Mouse (Mus musculus): ENCODE measurements around the gene Taf6l.
"Not testable (repeated sequence)": the region's sequence is repeated elsewhere in the genome, so short reads cannot be mapped to it uniquely, and the experiment has no call there.

The Taf6l gene

DNA sequence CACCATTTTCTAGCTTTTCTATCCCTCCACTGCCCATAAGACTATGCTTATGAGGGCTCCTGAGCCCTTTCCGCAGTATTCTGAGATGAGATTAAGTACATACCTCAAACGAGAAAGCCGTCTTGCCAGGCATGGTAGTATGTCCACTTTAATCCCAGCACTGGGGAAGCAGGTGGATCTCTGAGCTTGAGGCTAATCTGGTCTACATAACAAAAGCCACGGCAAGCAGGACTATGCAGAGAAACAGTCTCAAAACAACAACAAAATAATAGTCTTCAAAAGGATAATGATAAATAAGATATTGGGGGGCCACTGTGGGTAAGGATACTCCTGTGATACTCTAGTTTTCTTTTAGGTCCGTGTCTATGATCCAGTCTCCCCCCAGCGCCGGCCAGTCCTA, 47.3 kb downstream of the Taf6l start:
- DNase-seq (ENCODE audit: low read depth, low spot score), result no peak

DNA sequence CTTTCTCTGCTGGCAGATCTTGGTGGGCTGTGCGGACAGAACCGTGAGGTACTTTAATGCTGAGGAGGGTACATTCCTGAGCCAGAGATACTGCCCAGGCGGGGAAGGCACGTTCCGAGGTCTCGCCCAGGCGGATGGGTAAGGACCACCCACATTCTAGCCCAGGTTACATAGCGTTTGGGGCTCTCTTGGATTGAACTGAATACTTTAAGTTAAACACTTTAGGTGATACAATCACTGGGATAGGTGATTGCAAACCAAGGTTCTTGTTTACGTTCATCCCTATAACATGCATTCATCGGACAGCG, 50.1 kb downstream of the Taf6l start:
- no peak for DNase-seq (ENCODE audit: low read depth, low spot score)

DNA sequence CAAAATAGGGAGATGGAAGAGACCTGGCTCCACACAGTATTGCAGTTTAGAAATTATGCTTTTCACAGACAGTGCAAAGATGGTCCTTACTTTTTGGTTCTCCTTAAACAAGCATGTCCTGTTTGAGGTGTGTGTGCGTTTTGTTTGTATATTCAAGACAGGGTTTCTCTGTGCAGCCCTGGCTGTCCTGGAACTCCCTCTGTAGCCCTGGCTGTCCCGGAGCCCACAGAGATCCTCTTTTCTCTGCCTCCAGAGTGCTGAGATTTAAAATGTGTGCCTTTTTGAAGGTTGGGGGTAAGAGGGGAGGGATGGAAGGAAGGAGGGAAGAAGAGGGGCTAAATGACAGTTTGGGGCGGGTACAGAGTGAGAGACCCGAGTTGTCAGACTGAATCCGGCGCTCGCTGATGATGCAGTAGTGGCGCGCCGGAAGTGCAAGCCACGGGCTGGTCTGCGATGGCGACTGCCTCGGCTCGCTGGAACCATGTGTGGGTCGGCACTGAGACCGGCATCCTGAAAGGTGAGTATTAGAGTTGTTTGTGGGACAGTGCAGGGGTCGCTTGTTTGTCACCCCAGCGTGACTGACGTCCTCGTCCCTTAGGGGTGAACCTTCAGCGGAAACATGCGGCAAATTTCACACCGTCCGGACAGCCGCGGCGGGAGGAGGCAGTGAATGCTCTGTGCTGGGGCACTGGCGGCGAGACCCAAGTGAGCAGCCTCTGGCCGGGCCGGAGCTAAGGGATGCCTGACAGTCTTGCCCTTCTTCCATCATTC, 50.6 kb downstream of the Taf6l start, which contains the start of gene Wdr74:
Gene Wdr74, plus strand, starts transcription at position 439 of the 771 bp plus-strand sequence.
- DNase-seq (ENCODE audit: low read depth, low spot score), result peak; percentile 96

DNA sequence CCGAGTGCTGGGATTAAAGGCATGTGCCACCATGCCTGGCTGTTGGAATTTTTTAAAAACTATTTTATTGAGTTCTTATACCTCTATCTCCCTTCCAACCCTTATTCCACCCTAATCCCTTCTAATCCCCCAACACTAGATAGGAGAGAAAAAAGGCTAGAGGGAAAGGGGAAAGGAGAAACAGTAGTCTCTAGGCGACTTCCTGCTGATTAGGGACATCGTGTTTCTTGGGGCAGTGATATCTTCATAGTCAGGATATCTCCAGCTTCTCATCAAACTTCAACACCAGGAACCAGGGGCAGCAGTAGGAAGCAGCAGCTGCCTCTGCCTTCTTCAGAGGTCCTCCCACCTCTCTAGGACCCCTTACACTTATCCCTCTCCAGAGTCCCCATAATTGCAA, 51.9 kb downstream of the Taf6l start:
- no peak for DNase-seq (ENCODE audit: low read depth, low spot score)

DNA sequence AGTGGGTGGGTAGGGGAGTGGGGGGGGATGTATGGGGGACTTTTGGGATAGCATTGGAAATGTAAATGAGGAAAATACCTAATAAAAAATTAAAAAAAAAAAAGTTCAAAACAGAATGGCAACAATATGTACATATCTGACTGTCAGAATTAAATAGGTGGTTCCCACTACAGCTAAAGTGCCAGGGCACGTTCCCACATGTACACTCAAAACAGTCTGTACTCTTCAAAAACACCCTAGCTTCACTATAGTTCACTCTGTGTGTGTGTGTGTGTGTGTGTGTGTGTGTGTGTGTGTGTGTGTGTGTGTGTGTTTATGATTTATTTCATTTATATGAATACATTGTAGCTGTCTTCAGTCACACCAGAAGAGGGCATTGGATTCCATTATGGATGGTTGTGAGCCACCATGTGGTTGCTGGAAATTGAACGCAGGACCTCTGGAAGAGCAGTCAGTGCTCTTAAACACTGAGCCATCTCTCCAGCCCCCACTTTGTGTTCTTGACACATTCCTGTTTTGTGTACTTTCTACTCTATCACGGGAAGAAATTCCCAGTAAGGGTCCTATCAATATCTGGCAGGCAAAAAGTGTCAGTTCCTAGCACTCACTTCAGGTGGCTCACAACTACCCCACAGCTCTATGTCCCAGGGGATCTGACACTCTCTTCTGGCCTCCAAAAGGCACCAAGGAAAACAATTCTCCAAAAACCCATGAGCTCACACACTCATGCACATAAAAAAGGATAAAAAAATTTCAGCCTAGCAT, 57.7 kb downstream of the Taf6l start:
- DNase-seq (ENCODE audit: low read depth, low spot score), result not testable (repeated sequence)

DNA sequence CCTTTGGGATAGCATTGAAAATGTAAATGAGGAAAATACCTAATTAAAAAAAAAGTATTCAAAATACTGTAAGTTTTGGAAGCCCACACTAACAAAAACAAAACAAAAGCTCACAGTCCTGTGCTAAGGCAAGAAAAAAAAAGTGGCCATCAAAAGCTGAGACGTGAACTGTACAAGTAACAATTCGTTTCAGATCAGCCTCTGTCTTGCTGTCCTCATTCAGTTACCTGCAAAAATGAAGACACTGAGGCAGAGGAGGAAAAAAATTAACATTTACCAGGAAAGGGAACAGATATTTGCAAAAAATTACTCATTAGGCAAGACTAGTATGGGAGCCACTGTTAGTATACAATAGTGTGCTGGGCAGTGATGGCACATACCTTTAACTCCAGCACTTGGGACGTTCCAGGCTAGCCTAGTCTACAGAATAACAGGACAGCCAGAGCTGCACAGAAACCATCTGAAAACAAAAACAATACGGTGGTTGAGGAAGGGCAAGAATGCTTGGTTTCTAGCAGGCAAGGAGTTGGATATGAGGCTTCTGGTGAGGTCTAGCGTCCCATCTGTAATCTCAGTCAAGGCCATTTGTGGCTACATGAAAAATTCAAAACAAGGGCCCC, 58.6 kb downstream of the Taf6l start:
- DNase-seq (ENCODE audit: low read depth, low spot score), result no peak

DNA sequence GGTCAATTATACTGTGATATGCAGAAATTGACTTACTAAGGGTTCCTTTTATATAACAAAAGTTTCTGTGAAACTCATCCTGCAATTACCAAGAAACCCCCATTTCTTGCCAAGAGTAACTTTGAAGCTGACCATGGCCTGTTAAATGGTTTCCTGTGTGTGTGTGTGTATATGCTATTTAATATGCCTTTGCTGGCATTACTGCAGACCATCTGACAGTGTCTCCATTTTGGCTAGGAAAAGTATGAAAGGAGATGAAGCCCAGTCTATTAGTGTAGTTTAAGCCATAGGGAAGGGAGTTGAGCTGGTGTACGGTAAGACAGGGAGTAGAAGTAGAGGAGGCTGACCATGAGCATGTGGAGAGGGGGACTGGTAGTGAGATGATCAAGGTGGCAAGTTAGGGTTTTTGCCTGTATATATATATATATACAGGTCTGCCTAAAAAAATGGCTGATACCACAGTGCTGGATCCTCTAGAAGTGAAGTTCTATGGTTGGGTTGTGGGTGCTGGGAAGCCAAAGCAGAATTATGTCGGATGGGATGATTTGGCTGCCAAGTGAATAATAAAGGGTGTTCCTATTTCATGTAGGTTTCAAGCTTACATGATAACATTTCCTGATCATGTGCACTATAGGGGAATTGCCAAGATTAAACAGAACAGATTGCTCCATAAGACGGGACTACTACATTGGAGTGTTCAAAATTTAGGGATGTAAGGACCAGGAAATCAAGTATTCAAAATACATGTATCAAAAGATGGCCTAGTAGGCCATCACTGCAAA, 59.4 kb downstream of the Taf6l start:
- DNase-seq (ENCODE audit: low read depth, low spot score), result no peak

DNA sequence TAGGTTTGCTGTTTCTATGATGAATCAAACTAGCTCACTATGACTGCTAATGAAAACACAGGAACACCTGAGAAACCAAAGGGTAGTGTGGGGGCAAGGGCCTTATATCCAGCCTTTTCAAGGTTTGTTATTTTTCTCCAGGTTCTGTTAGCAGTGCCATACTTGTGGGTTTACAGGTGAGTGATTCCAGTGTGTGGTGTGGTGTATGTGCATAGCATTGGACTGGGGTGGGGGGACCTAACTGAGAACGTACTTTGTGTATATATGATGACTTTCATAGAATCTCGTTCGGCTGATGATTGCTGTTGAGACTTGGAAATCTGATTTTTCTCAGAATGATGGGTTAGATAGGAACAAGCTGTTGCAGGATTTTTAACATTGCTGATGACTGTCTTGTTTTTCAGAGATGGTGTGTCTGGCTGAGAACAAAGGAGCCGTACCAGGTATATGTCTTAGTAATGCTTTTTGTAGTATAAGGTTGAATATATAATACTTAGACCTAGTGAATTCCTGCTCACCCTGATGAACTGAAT, 61.1 kb downstream of the Taf6l start:
- DNase-seq (ENCODE audit: low read depth, low spot score), result no peak

Measured in brain, adult 2 months (tissue).